Mouse (Mus musculus) heart, postnatal 14 days (tissue): ENCODE results near the gene Rab11a. TPM values are rescaled to one million over a fixed set of nuclear protein-coding genes. Genes with fewer than 3 reads are reported as not detected.

Source experiments
- microRNA-seq, 2 experiments: library from miRNA; unstranded; fragments of <30 nt; microRNA quantifications; one replicate each; pipeline ENCODE4 v1.2.0; 2021 to 2022
- total RNA-seq, 2 experiments: library from RNA; stranded (reverse); gene quantifications; 2 replicates each; pipeline ENCODE4 v1.2.3; 2021

Rab11a gene
- total RNA-seq, 2 experiments from 2014 or later: 216 to 231 TPM

Small RNAs within 50 kb of the gene (microRNA-seq; reads per million reads assigned to microRNA genes)
- gene Gm47308: 0 reads per million in 2 experiments

Other genes with a start within 250 kb of the Rab11a start
- 10 to 100 TPM; 10.6 to 12.6 TPM for gene Dennd4a, start 73.6 kb upstream of the Rab11a start, total RNA-seq
- gene Slc24a1, start 213.8 kb upstream of the Rab11a start, total RNA-seq: under 1 TPM; 0.14 to 0.15 TPM
- gene Ints14, start 223.1 kb upstream of the Rab11a start, total RNA-seq: 10 to 100 TPM; 17.8 to 19.4 TPM